ENCODE assay signal across 35 mouse cellular contexts in genomic region chr13:101954521-101954920, GRCm38 (mm10).
"Had no signal": no experiment of that assay in that cellular context is flagged by ENCODE, and none has a peak within 500 bp of the region (broad histone marks: within the 10 kb centered on the region; RNA-seq: fewer than 3 reads in every experiment).

No protein-coding gene starts in this region.

- H3K9ac ChIP-seq: heart, embryonic 12.5 days; heart, embryonic 13.5 days; heart, embryonic 15.5 days; hindbrain, embryonic 12.5 days; hindbrain, embryonic 13.5 days; hindbrain, embryonic 14.5 days; hindbrain, embryonic 15.5 days; intestine, embryonic 15.5 days; kidney, embryonic 15.5 days had no signal

- ATAC-seq: hindbrain, embryonic 16.5 days; hindbrain, postnatal 0 days; inflammation-experienced regulatory T-cells, adult 6 months; intestine, embryonic 15.5 days; intestine, embryonic 16.5 days; intestine, postnatal 0 days had no signal

- H3K36me3 ChIP-seq: heart, embryonic 10.5 days; heart, embryonic 12.5 days; heart, embryonic 13.5 days; heart, embryonic 15.5 days; hindbrain, embryonic 10.5 days; hindbrain, embryonic 12.5 days; hindbrain, embryonic 13.5 days; hindbrain, embryonic 15.5 days; intestine, embryonic 15.5 days; kidney, embryonic 15.5 days had no signal

- H3K9me3 ChIP-seq: heart, embryonic 10.5 days; heart, embryonic 12.5 days; heart, embryonic 13.5 days; heart, embryonic 15.5 days; hindbrain, embryonic 10.5 days; hindbrain, embryonic 12.5 days; hindbrain, embryonic 13.5 days; hindbrain, embryonic 15.5 days; intestine, embryonic 15.5 days; kidney, embryonic 15.5 days had no signal

- H3K4me2 ChIP-seq: heart, embryonic 11.5 days; heart, embryonic 12.5 days; heart, embryonic 13.5 days; heart, embryonic 15.5 days; hindbrain, embryonic 12.5 days; hindbrain, embryonic 13.5 days; hindbrain, embryonic 14.5 days; hindbrain, embryonic 15.5 days; intestine, embryonic 15.5 days; kidney, embryonic 15.5 days had no signal

- H3K4me1 ChIP-seq: heart, embryonic 10.5 days; heart, embryonic 12.5 days; hindbrain, embryonic 15.5 days; intestine, embryonic 15.5 days; kidney, embryonic 15.5 days had no signal

- H3K27ac ChIP-seq: heart, embryonic 10.5 days; heart, embryonic 13.5 days; heart, embryonic 15.5 days; hindbrain, embryonic 10.5 days; hindbrain, embryonic 12.5 days; hindbrain, embryonic 13.5 days; hindbrain, embryonic 14.5 days; hindbrain, embryonic 15.5 days; hindbrain, postnatal 0 days; intestine, embryonic 15.5 days; kidney, embryonic 15.5 days; kidney, postnatal 0 days; layer of hippocampus, adult 2 months had no signal

- H3K4me3 ChIP-seq: heart, embryonic 10.5 days; heart, embryonic 12.5 days; heart, embryonic 13.5 days; heart, embryonic 15.5 days; hindbrain, embryonic 10.5 days; hindbrain, embryonic 12.5 days; hindbrain, embryonic 13.5 days; hindbrain, embryonic 15.5 days; intestine, embryonic 15.5 days; kidney, embryonic 15.5 days; layer of hippocampus, adult 2 months had no signal

- DNase-seq: heart, postnatal 10 days; heart, postnatal 14 days; heart, postnatal 36 days; heart, postnatal 4 days; kidney, adult 11 months; kidney, adult 18-20 months; kidney, adult 2 months; kidney, adult 8-10 months; kidney, adult 9 months; kidney, postnatal 10 days; kidney, postnatal 14 days; kidney, postnatal 25 days; kidney, postnatal 36 days; kidney, postnatal 4 days; layer of hippocampus, adult 9-11 months; layer of hippocampus, postnatal 36 days had no signal

- H3K27me3 ChIP-seq: heart, embryonic 12.5 days; heart, embryonic 13.5 days; heart, embryonic 15.5 days; hindbrain, embryonic 12.5 days; hindbrain, embryonic 13.5 days; hindbrain, embryonic 15.5 days; intestine, embryonic 15.5 days; kidney, embryonic 15.5 days had no signal
